Mouse (Mus musculus): ENCODE measurements around the gene Dnajc16.

Gene Dnajc16

GRCm38 (mm10) chr4:141760942-141761341 is 29.8 kb downstream of the Dnajc16 start:
- DNase-seq = no peak

- no peak for DNase-seq
Measured at GRCm38 (mm10) chr4:141758874-141759542, 31.7 kb downstream of the Dnajc16 start.

GRCm38 (mm10) chr4:141757124-141757523 is 33.6 kb downstream of the Dnajc16 start:
- no peak for DNase-seq

DNA sequence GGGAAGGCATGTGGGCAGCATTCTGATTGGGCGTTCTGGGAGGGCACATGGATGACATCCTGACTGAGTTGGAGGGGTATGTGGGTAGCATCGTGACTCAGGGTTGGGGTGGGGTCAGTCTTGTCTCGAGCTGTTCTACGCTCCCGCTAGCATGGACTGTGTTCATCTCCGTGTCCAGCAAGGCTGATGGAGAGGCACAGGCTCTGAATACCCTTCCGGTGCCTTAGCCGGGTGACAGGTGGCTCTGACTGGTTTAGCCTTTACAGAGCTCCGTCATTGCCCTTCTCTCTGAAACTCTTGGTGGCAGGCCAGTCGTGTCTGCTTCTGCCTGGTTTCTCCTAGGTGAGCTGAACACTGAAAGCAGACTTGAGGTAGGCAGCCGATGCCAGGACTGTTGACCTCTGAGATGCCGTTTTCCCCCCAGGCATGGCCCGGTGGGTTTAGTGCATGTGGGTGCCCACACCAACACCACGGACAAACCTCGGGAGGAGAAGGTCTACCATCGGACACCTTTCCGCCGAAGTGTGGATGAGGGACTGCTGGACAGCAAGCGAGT is 35.3 kb downstream of the Dnajc16 start:
- no peak for DNase-seq

GRCm38 (mm10) chr4:141752076-141752421 is 38.7 kb downstream of the Dnajc16 start:
- DNase-seq = peak; percentile 35

DNA sequence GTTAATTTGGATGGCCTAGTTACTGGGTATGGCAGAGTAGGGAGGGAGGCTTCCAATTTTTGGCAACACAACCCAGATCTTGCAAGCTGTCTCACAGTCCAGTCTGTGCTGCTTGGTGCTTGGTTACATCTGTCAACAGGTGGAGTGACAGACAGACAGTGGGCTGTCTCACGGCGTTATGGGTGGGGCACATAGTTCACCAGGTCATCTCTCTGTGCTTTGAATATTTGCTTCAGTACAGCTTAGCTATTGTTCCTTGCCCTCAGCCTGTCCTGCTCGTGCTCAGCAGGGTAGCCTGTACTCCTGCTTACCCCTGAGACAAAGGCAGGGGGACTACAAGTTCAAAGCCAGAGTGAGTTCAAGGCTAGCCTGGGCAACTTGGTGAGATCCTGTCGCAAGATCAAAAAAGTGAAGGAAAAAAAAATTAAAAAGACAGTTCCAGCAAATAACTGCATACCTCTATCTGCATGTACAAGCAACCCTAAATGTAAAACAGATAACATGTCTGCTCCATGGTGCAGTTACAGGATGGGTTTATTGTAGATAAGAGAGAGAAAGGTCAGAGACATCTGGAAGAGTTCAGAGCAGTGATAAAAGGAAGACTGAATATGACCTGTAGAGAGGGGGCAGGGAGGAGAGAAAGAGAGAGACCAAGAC is 39.2 kb downstream of the Dnajc16 start:
- no peak for DNase-seq

DNA sequence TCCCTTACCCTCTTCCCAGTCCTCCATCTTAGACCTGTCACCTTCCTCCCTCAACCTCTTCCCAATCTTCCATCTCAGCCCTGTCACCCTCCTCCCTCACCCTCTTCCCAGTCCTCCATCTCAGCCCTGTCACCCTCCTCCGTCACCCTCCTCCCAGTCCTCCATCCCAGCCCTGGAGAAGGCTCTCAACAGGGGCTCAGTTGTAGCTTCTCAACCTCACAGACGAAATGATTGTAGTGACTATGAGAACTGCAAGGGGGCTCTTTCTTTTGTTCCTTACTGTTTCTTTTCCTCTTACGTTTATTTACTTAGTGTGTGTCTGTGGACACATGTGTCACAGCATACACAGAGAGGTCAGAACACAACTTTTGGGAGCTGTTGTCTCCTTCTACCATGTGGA is 39.9 kb downstream of the Dnajc16 start:
- no peak for DNase-seq

GRCm38 (mm10) chr4:141749557-141749956 is 41.2 kb downstream of the Dnajc16 start:
- no peak for DNase-seq

GRCm38 (mm10) chr4:141746578-141747346 is 44.0 kb downstream of the Dnajc16 start, which contains the start of gene Agmat:
Gene Agmat (plus strand): TSS chr4:141746672.
- no peak for DNase-seq

DNA sequence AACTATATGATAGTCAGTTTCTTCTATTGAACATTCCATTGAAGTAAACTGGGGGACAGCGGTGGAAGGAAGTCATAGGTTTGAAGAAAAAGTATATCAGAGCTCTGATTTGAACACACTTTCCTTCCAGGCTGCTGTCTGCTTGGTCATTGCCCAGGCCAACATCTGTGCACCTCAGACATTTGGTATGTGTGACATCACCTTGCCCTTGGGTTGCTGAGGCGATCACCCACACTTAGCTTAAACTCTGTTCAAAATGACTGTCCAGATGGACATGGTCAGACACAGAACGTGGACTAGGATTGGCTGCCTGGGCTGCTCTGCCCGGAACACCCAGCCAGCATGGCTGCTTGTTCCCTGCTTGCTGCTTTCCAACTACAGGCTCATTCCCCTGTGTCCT is 48.4 kb downstream of the Dnajc16 start:
- no peak for DNase-seq

DNA sequence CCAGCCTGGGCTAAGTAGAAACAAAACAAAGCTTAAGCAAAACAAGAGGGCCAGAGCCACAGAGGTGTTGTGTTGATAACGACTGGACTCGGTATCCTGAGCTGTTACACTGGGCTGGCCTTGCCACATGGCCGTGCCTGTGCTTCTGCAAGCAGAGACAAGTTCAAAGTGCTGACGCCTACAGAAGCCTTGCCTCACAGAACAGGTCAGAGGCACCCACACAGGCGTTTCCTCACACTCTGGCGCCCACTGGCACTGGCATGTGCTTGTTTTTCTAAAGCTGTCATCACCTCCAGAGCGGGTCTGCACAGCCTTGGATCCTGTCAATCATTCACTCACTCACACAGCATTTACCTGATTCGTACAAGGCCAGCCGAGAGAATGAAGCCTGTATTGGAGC is 48.9 kb downstream of the Dnajc16 start:
- no peak for DNase-seq

- no peak for DNase-seq
Measured at GRCm38 (mm10) chr4:141738015-141738414, 52.7 kb downstream of the Dnajc16 start.

- no peak for DNase-seq
Measured at GRCm38 (mm10) chr4:141736856-141737255, 53.9 kb downstream of the Dnajc16 start.

DNA sequence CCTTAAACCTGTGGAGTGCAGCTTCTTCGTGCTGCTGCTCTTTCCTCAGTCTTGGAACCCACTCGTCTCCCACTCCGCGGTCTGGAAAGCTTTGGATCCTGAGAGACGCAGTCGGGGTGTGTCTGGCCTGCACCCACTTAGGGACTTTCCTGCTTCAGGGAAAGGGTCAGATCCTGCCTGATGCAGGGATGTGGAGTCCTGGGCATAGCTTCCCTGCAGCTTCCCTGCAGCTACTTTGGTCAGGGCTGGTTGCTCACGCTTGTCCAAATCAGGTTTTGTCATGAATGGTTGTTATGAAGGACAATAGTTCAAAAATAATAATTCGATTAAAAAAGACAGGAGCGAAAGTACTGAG is 55.5 kb downstream of the Dnajc16 start:
- DNase-seq = no peak

DNA sequence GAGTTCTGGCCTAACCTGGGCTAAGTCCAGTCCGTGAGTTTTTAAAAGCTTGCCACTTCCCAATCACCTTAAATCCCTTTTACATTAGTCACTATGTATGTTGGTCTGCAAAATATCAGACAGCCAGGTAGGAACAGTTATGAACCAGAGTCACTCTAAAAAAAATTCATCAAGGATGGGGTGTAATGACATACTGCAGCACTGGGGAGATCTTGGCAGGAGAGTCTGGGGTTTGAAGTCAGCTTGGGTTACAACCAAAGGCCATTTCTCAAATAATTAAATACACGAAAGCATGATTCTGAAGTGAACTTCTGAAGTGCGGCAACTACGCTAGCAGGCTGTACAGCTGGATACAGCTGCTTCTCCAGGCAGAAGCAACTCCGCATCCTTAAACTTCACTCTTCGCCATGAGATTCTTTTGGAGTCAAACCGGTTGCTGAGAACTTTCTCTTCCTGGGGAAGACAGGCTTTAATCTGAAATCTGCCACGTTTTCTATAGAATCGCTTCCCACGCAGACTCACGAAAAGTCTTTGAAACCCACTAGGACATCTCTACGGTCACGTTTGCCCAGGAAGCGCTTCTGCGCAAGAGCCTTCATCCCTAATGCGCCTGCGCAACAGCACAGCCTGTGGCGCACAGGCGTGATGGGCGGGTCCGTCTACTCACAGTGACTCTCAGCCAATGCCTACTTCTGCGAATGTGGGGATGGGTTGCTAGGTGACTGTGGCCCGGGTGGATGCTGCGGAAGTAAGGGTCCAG is 56.1 kb downstream of the Dnajc16 start:
- peak; percentile 97 for DNase-seq

DNA sequence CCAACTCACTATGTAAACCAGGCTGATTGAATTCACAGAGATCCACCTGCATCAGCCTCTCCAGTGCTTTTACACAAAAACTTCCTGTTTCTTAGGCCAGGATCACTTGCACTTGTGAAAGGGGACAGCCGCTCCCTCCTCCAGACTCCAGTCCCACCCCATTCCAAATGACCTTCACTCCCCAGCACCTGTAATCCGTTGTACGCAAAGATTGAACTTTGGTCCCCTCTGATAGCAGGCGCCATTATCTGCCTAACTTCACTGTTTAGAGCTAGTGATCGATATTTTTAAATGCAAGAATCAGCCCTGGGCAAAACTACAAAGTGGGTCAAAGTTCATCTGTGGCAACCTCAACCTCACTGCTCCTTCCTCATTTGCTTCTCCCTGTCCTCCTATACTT is 59.0 kb downstream of the Dnajc16 start:
- DNase-seq = no peak

- DNase-seq = no peak
Measured at GRCm38 (mm10) chr4:141730401-141730800, 60.3 kb downstream of the Dnajc16 start.

DNA sequence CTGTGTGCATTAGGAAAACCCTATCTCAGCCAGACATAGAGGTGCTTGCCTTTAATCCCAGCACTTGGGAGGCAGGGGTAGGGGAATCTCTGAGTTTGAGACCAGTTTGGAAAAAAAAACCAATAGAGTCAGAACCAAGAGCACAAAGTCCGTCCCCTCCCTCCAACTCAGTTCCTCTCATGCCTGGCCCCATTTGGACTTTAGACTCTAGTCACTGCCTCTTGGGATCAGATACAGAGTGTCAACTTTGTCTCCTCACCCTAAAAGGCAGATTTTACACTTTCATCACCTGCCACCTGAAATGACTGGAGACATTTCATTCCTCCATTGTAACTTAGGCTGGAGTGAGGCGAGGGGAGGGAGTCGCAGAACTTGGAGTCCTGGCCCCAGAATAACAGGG is 61.5 kb downstream of the Dnajc16 start:
- DNase-seq = no peak

GRCm38 (mm10) chr4:141725738-141726137 is 65.0 kb downstream of the Dnajc16 start:
- DNase-seq = no peak

GRCm38 (mm10) chr4:141725277-141725676 is 65.5 kb downstream of the Dnajc16 start:
- no peak for DNase-seq

DNA sequence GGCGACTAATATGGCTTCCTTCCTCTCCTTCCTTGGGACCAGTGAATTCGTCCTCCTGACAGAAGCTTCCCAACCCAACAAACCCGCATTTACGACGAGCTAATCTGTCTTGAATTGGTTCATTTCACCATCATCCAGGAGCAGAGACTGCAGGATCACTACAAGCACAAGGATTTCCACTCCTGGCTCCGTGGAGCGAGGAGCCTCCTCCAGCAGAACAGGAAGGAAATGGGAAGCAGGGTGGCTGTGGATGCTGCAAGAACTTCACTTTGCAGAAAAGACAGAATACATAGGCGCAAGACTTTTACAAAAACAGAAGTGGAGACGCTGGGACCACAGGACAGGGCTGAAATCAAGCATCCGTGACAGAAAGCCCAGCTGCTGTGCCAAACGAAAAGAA is 66.1 kb downstream of the Dnajc16 start:
- DNase-seq = no peak

DNA sequence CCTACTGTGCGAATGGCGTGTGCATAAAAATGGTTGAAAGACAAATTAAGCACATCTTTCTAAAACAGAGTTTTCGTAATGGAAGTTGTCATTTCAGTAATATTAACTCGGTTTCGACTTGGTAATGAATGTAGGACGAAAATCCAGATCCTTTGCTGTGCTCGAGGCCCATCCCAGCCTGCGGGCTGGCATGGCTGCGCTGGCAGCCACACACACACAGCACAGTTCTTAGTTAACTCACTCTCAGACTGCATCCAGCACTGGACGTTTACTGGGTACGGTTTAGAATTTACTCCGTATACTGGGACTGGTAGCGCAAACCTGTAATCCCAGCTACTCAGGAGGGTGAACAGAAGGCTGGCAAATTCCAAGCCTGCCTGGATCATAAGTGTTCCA is 67.1 kb downstream of the Dnajc16 start:
- DNase-seq = peak; percentile 22

Measured in embryo, embryonic 11 days (tissue).